Mouse (Mus musculus) testis, adult 2 months (tissue): ENCODE results near the gene Abcc9. TPM values are rescaled to one million over a fixed set of nuclear protein-coding genes. Genes with fewer than 3 reads are reported as not detected.

Experiments used
- H3K27ac ChIP-seq: fragments of 200-500 bp; 2 replicates; pipeline ENCODE4 v1.5.1; 2012; ENCODE audit warnings: low read depth, low read length; ENCODE audit not compliant: control insufficient read depth, insufficient read depth
- H3K27me3 ChIP-seq: fragments of 200-500 bp; 2 replicates; pipeline ENCODE4 v1.6.1; 2012; ENCODE audit warnings: mild to moderate bottlenecking, low read length, moderate library complexity; ENCODE audit not compliant: control insufficient read depth, insufficient read depth
- H3K36me3 ChIP-seq: fragments of 200-500 bp; 2 replicates; pipeline ENCODE4 v1.6.1; 2012; ENCODE audit warnings: mild to moderate bottlenecking, low read length; ENCODE audit not compliant: control insufficient read depth, insufficient read depth
- H3K4me1 ChIP-seq: fragments of 200-500 bp; 2 replicates; pipeline ENCODE4 v1.6.1; 2012; ENCODE audit warnings: low read length; ENCODE audit not compliant: control insufficient read depth, insufficient read depth
- H3K4me3 ChIP-seq: fragments of 200-500 bp; 2 replicates; pipeline ENCODE4 v1.5.1; 2012; ENCODE audit warnings: low read depth, mild to moderate bottlenecking, low read length, moderate library complexity, mixed read lengths; ENCODE audit not compliant: control insufficient read depth
- CTCF ChIP-seq: fragments of 200-500 bp; IDR thresholded peaks from 2 replicates; pipeline ENCODE4 v1.5.1; 2012; ENCODE audit warnings: low read depth, mild to moderate bottlenecking, inconsistent platforms, low read length, moderate library complexity; ENCODE audit not compliant: control insufficient read depth, insufficient read depth, insufficient replicate concordance
- POLR2A ChIP-seq: fragments of 200-500 bp; IDR thresholded peaks from 2 replicates; pipeline ENCODE4 v1.6.1; 2012; ENCODE audit warnings: low read depth, mild to moderate bottlenecking, inconsistent platforms, low read length, moderate library complexity; ENCODE audit not compliant: control insufficient read depth
- polyA plus RNA-seq: library from polyadenylated mRNA; depleted of rRNA; stranded (reverse); fragments of >200 nt; gene quantifications from 2 replicates; pipeline ENCODE4 v1.2.3, GENCODE M21; 2012; rRNA removed

The Abcc9 gene
- 0.78 and 0.84 TPM in 2 replicates for polyA plus RNA-seq

- peaks cover 7% of the 10 kb centered on the region for H3K4me1 ChIP-seq
- H3K36me3 ChIP-seq = no peaks in the 10 kb centered on the region
- H3K4me3 ChIP-seq = peak within 1 kb of the TSS; percentile 53
- no peaks in the 10 kb centered on the region for H3K27me3 ChIP-seq
- no peak for TF ChIP-seq CTCF
- TF ChIP-seq POLR2A = no peak
- no peak within 1 kb of the TSS for H3K27ac ChIP-seq
Measured at GRCm38 (mm10) chr6:142701652-142702637, at the start of gene Abcc9. Gene Abcc9 (minus strand): TSS chr6:142702315.

- Histone ChIP-seq H3K27me3 (no peaks in the 10 kb centered on the region), H3K27ac (peak overlapping the region; percentile 15; the same call in 1 of the 2 replicates), H3K36me3 (no peaks in the 10 kb centered on the region), H3K4me1 (peaks cover 4% of the 10 kb centered on the region), H3K4me3 (no peak overlapping the region)
- TF ChIP-seq POLR2A = no peak; the same call in 1 of the 2 replicates
- TF ChIP-seq CTCF = no peak
Measured at GRCm38 (mm10) chr6:142751365-142751764, 49.2 kb upstream of the Abcc9 start.

GRCm38 (mm10) chr6:142748057-142748708, 46.1 kb upstream of the Abcc9 start:
- Histone ChIP-seq H3K36me3 (no peaks in the 10 kb centered on the region), H3K4me3 (no peak overlapping the region), H3K27me3 (no peaks in the 10 kb centered on the region), H3K4me1 (peaks cover 4% of the 10 kb centered on the region), H3K27ac (peak overlapping the region; percentile 53; the same call in 1 of the 2 replicates)
- TF ChIP-seq POLR2A = no peak
- TF ChIP-seq CTCF = no peak

- TF ChIP-seq CTCF (no peak), POLR2A (no peak)
- Histone ChIP-seq H3K4me3 (no peak overlapping the region), H3K27ac (no peak overlapping the region), H3K4me1 (peaks cover 4% of the 10 kb centered on the region), H3K27me3 (no peaks in the 10 kb centered on the region), H3K36me3 (no peaks in the 10 kb centered on the region)
Measured at GRCm38 (mm10) chr6:142747165-142747564, 45.0 kb upstream of the Abcc9 start.

GRCm38 (mm10) chr6:142746765-142747164, 44.6 kb upstream of the Abcc9 start:
- Histone ChIP-seq H3K27me3 (no peaks in the 10 kb centered on the region), H3K27ac (0 out of 2 replicates have a peak overlapping the region, but pooled peaks have one; percentile 36), H3K4me1 (no peaks in the 10 kb centered on the region; the same call in 1 of the 2 replicates), H3K4me3 (no peak overlapping the region), H3K36me3 (no peaks in the 10 kb centered on the region)
- TF ChIP-seq POLR2A = no peak
- TF ChIP-seq CTCF = no peak

- TF ChIP-seq CTCF (no peak), POLR2A (no peak)
- H3K27me3 ChIP-seq = no peaks in the 10 kb centered on the region
- no peaks in the 10 kb centered on the region for H3K36me3 ChIP-seq
- H3K4me1 ChIP-seq = no peaks in the 10 kb centered on the region; the same call in 1 of the 2 replicates
- H3K4me3 ChIP-seq = no peak overlapping the region
- no peak overlapping the region for H3K27ac ChIP-seq
Measured at GRCm38 (mm10) chr6:142745484-142745883, 43.4 kb upstream of the Abcc9 start.

GRCm38 (mm10) chr6:142743193-142743592, 41.1 kb upstream of the Abcc9 start:
- H3K4me1 ChIP-seq = no peaks in the 10 kb centered on the region
- no peaks in the 10 kb centered on the region for H3K27me3 ChIP-seq
- H3K27ac ChIP-seq = no peak overlapping the region
- no peak overlapping the region for H3K4me3 ChIP-seq
- no peak for TF ChIP-seq CTCF
- no peak for TF ChIP-seq POLR2A
- no peaks in the 10 kb centered on the region for H3K36me3 ChIP-seq
